Mouse (Mus musculus) liver, embryonic 14.5 days (tissue): Measurements from ENCODE around the gene Tmem74b. TPM values are rescaled to one million over a fixed set of nuclear protein-coding genes. Genes with fewer than 3 reads are reported as not detected.
A peak's percentile ranks its signal among the peaks of the same experiment; 100 is the strongest.

Source experiments
- ATAC-seq: fragments of 200-750 bp; cut with Nextera tagmentation; 2 replicates; pipeline ENCODE4 v1.8.0; 2017; ENCODE audit warnings: moderate number of reproducible peaks, mild to moderate bottlenecking, moderate library complexity; ENCODE audit not compliant: insufficient read depth
- DNase-seq, 3 experiments: peaks; one replicate each; pipeline ENCODE4 v3.0.0-alpha.2; 2012 to 2013; ENCODE audit warnings: low read depth in 3 of 3, low spot score in 3 of 3
- H3K27ac ChIP-seq: fragments of 300-500 bp; sonication (generic); 2 replicates; pipeline ENCODE4 v1.5.1; 2014; ENCODE audit warnings: moderate library complexity, mild to moderate bottlenecking, control low read depth, inconsistent platforms
- H3K27me3 ChIP-seq: fragments of 300-500 bp; sonication (generic); 2 replicates; pipeline ENCODE4 v1.6.1; 2014; ENCODE audit warnings: mild to moderate bottlenecking, low read length, moderate library complexity; ENCODE audit not compliant: control insufficient read depth, insufficient read depth
- H3K36me3 ChIP-seq: fragments of 300-500 bp; sonication (generic); replicated peaks from 2 replicates; pipeline ENCODE4 v1.6.1; 2014; ENCODE audit warnings: low read depth; ENCODE audit not compliant: control insufficient read depth, insufficient read depth
- H3K4me1 ChIP-seq, 2 experiments: fragments of 200-500 bp in 1 of 2; fragments of 300-500 bp in 1 of 2; sonication (generic) in 1 of 2; replicated peaks; 2 replicates each; pipeline ENCODE4 v1.6.1; 2012 to 2014; ENCODE audit warnings: antibody characterized with exemption in 1 of 2, inconsistent platforms in 1 of 2, low read length in 1 of 2; ENCODE audit not compliant: control insufficient read depth in 2 of 2, insufficient read depth in 2 of 2
- H3K4me2 ChIP-seq: fragments of 300-500 bp; sonication (generic); 2 replicates; pipeline ENCODE4 v1.6.1; 2014; ENCODE audit warnings: low read depth, mild to moderate bottlenecking, control low read depth, moderate library complexity
- H3K4me3 ChIP-seq, 2 experiments: fragments of 200-500 bp in 1 of 2; fragments of 300-500 bp in 1 of 2; sonication (generic) in 1 of 2; 2 replicates each; pipeline ENCODE4 v1.5.1; 2012 to 2014; ENCODE audit warnings: low read depth in 2 of 2, low read length in 2 of 2, mild to moderate bottlenecking in 2 of 2, control low read depth in 1 of 2, inconsistent platforms in 1 of 2, moderate library complexity in 1 of 2; ENCODE audit not compliant: insufficient read depth in 1 of 2
- H3K9ac ChIP-seq: fragments of 300-500 bp; sonication (generic); replicated peaks from 2 replicates; pipeline ENCODE4 v1.6.1; 2014; ENCODE audit warnings: mild to moderate bottlenecking, control low read depth, moderate library complexity
- H3K9me3 ChIP-seq: fragments of 300-500 bp; sonication (generic); 2 replicates; pipeline ENCODE4 v1.6.1; 2016; ENCODE audit warnings: low read length, mixed read lengths; ENCODE audit not compliant: control insufficient read depth
- CTCF ChIP-seq: IDR thresholded peaks from 2 replicates; pipeline ENCODE4 v1.5.1; 2016; ENCODE audit warnings: antibody characterized with exemption, low read depth, control low read depth
- EP300 ChIP-seq: IDR thresholded peaks from 2 replicates; pipeline ENCODE4 v1.6.1; 2016; ENCODE audit warnings: antibody characterized with exemption, low read depth
- WGBS: fragments of 180-500 bp; shearing (Covaris S2); extraction: QIAGEN DNeasy Blood & Tissue Kit; methylation state at CpG from one replicate; pipeline ENCODE4 v1.1.7; 2014; ENCODE audit not compliant: insufficient replicate concordance; 5-methylcytosine and 5-hydroxymethylcytosine counted together
- polyA plus RNA-seq, 2 experiments: library from polyadenylated mRNA; depleted of rRNA in 1 of 2; stranded (reverse) in 1 of 2; unstranded in 1 of 2; fragments of >200 nt; fragmentation: Nextera tagmentation in 1 of 2; extraction: Ambion mirVana in 1 of 2; gene quantifications; 2 replicates each; pipeline versions ENCODE4 v1.2.1 to v1.2.3; 2012 to 2014

The Tmem74b gene
- polyA plus RNA-seq, 2 experiments, result 0.02 to 0.06 TPM

DNA sequence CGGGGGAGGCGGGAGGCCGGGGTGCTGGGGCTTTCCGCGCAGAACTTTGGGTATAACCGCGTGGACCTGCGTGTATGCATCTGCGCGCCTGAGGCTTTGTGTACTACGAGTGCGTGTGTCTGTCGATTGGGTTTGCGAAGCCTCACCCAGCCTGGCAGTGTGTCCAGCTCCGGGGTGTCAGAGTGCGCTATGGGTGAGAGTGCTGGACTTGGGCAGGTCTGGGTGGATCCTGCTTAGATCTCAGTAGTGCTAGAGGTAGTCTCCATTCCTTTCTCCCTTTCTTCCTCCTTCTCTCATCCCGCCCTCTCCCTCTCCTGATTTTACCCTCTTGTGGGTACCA is 1.0 kb downstream of the Tmem74b start:
- peak overlapping the region; percentile 59 for H3K4me2 ChIP-seq
- no peak overlapping the region for H3K27ac ChIP-seq
- H3K4me3 ChIP-seq, result peak overlapping the region in 1 of 2 experiments; percentile 42; a peak in 2 of 4 replicates
- H3K4me1 ChIP-seq, result no peaks in the 10 kb centered on the region
- no peaks in the 10 kb centered on the region for H3K36me3 ChIP-seq
- no peaks in the 10 kb centered on the region for H3K9me3 ChIP-seq
- ATAC-seq, result no peak
- DNase-seq, result no peak
- H3K27me3 ChIP-seq, result peaks cover 46% of the 10 kb centered on the region
- H3K9ac ChIP-seq, result no peak overlapping the region
- 4% methylated on average over 17 of the region's 17 CpGs for WGBS
- no peak for TF ChIP-seq CTCF
- no peak for TF ChIP-seq EP300

DNA sequence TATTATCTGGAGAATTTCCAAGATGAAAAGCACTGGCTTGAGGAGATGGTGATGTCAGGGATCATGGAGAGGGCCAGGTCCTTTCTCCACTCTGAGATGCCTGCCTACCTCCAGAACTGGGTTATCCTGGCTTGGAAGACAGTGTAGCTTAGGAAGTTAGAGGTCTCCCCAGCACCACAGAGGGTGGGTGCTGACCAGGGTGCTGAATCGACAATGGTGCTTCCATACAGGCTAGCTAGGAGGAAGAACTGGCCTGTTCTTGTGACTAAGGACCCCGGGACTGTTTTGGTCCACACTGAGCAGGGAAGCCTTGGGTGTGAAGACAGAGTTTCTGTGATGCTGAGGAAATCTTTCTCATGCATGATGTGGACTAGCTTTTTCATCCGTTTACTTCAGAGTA is 10.8 kb downstream of the Tmem74b start:
- WGBS, result 20% methylated on average over 3 of the region's 3 CpGs

DNA sequence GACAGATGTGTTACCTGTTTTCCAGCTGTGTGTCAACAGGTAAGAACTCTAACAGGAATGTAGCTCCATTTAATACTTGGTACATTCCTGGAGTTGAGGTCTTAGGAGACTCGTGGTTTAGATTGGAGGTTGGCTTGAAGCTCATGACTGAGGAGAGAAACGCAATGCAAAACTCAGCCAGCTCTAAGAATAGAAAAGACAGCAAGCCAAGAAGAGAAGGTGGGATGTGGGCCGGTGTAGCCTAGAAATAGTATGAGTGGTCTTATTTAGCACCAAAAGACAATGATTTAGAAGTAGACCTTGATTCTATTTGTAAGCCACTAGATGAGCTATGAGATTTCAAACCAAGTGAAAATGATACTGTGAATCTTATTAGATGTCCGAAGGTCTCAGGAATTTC is 13.7 kb downstream of the Tmem74b start:
- Histone ChIP-seq H3K27ac (no peak overlapping the region), H3K27me3 (no peaks in the 10 kb centered on the region), H3K9ac (no peak overlapping the region), H3K4me1 (no peaks in the 10 kb centered on the region), H3K36me3 (peaks cover 34% of the 10 kb centered on the region), H3K4me2 (no peak overlapping the region), H3K9me3 (no peaks in the 10 kb centered on the region), H3K4me3 (no peak overlapping the region)
- DNase-seq (no peak), ATAC-seq (no peak)
- TF ChIP-seq CTCF (no peak), EP300 (no peak)
- WGBS, result 84% methylated on average over 4 of the region's 4 CpGs

More for the DNA sequence above, 10.8 kb downstream of the Tmem74b start:
- no peak overlapping the region for H3K9ac ChIP-seq
- DNase-seq (peak in 2 of 3 experiments; percentile 9 to 11), ATAC-seq (no peak)
- no peak overlapping the region for H3K4me2 ChIP-seq
- TF ChIP-seq CTCF (no peak), EP300 (no peak)
- H3K27ac ChIP-seq, result no peak overlapping the region
- no peaks in the 10 kb centered on the region for H3K4me1 ChIP-seq
- no peaks in the 10 kb centered on the region for H3K27me3 ChIP-seq
- H3K9me3 ChIP-seq, result no peaks in the 10 kb centered on the region
- H3K4me3 ChIP-seq, result no peak overlapping the region
- peaks cover 8% of the 10 kb centered on the region; the same call in 1 of the 2 replicates for H3K36me3 ChIP-seq

DNA sequence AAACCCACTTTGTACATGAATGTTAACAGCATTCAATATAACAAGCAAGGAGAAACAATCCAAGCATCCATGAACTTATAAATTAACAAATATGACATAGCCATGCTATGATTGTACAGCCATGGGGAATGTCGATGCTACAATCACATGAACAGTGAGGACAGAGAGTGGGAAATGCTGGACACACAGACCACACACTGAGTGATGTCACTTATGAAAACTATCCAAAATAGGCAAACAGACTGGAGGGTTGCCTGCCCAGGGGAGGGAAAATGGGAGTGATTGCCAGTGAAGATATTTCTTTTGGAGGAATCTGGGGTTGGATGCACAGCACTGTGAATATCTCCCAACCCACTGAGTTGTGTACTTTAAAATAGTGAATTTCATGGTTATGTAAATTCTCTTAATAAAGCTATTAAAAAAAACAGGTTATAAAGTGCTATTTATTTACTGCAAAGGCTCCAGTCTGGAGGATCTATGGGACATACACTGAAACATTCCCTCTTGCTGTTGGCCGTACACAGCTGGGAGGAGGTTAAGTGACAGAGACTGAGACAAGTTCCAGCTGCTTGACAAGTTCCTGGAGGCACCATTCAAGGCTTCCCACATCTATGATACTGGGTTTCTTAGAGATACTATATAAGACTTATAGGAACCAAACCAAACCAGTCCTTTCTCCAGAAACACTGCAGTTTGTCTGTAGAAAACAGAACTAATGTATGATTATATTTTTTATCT is 14.7 kb downstream of the Tmem74b start:
- DNase-seq, result no peak
- WGBS, result 78% methylated on average over 2 of the region's 2 CpGs

DNA sequence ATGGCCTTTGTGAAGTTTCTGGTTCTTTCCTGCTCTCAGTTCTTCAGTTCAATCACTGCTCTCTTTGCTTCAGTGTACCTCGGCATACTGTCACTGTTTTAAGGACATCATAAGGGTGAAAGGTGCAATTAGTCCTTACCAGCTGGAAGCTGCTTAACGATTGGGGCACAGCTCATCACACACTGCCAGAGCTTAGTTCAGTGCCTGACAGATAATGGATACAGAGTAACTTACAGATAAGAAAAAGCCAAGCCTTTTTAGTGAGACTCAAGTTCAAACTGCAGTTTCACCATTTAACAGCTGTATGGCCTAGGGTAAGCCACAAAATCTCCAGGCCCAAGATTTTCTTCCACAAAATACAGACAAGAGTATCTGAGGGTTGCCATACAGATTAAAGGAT is 22.3 kb downstream of the Tmem74b start:
- 54% methylated on average over 2 of the region's 2 CpGs for WGBS
- ATAC-seq, result peak; percentile 43; the same call in 1 of the 2 replicates
- Histone ChIP-seq H3K4me2 (no peak overlapping the region), H3K9ac (no peak overlapping the region), H3K27ac (no peak overlapping the region), H3K4me1 (peaks cover 2 to 3% of the 10 kb centered on the region in 2 experiments; a peak in 2 of 4 replicates), H3K4me3 (no peak overlapping the region), H3K9me3 (no peaks in the 10 kb centered on the region), H3K36me3 (peaks cover 77% of the 10 kb centered on the region), H3K27me3 (no peaks in the 10 kb centered on the region)
- DNase-seq, result no peak
- TF ChIP-seq CTCF (no peak), EP300 (no peak)

More for the DNA sequence above, 14.7 kb downstream of the Tmem74b start:
- Histone ChIP-seq H3K4me1 (no peaks in the 10 kb centered on the region), H3K27ac (no peak overlapping the region), H3K4me2 (no peak overlapping the region), H3K36me3 (peaks cover 39% of the 10 kb centered on the region), H3K9me3 (no peaks in the 10 kb centered on the region), H3K9ac (no peak overlapping the region), H3K4me3 (no peak overlapping the region), H3K27me3 (no peaks in the 10 kb centered on the region)
- ATAC-seq, result no peak
- no peak for TF ChIP-seq EP300
- no peak for TF ChIP-seq CTCF
